In genomic region chr3:30696346-30696745, GRCm38 (mm10) we compare ENCODE assay signal across 9 mouse cellular contexts. TPM values are rescaled to one million over a fixed set of nuclear protein-coding genes. Genes with fewer than 3 reads are reported as not detected.
DNase-seq lines count a peak whose midpoint lies in the region; ATAC-seq lines count a peak whose summit lies in the region.
"Had no signal": no experiment of that assay in that cellular context is flagged by ENCODE, and none has a peak within 500 bp of the region (broad histone marks: within the 10 kb centered on the region; RNA-seq: fewer than 3 reads in every experiment).

No protein-coding gene starts in this region.

- no peak overlapping the region for H3K9ac ChIP-seq in liver, embryonic 11.5 days (ENCODE audit: low read depth, low read length)
- no peak overlapping the region for H3K9ac ChIP-seq in embryonic facial prominence, embryonic 14.5 days (ENCODE audit: low read depth, low read length)
- H3K9ac ChIP-seq: midbrain, embryonic 12.5 days had no signal

- no peak for ATAC-seq in liver, embryonic 11.5 days (replicated peaks; ENCODE audit: low FRiP score)
- peak; percentile 62 for ATAC-seq in embryonic facial prominence, embryonic 14.5 days (ENCODE audit: low read depth)

- DNase-seq in liver, result peak; percentile 52
- DNase-seq in liver, embryonic 11.5 days (ENCODE audit: low spot score), result no peak
- peak; percentile 54 to 74 for DNase-seq in adrenal gland, postnatal 36 days
- DNase-seq in embryonic facial prominence, embryonic 14.5 days (ENCODE audit: low spot score), result peak; percentile 77
- peak; percentile 79 for DNase-seq in heart, postnatal 4 days
- peak; percentile 72 to 74 for DNase-seq in layer of hippocampus, postnatal 10 days (ENCODE audit: low spot score in 2 of 2)
- peak; percentile 85 for DNase-seq in mesoderm, embryonic 11.5 days (ENCODE audit: low read depth, low spot score)
- DNase-seq in urinary bladder, adult 2 months (ENCODE audit: low spot score), result peak; percentile 27

- H3K27ac ChIP-seq in liver, embryonic 11.5 days (ENCODE audit: low read depth, low read length), result no peak overlapping the region
- no peak overlapping the region for H3K27ac ChIP-seq in embryonic facial prominence, embryonic 14.5 days (replicated peaks; ENCODE audit: low read depth, low read length)
- H3K27ac ChIP-seq: midbrain, embryonic 12.5 days had no signal

- H3K4me3 ChIP-seq in liver, embryonic 11.5 days (ENCODE audit: low read depth, low read length), result no peak overlapping the region
- no peak overlapping the region for H3K4me3 ChIP-seq in embryonic facial prominence, embryonic 14.5 days (ENCODE audit: low read depth, low read length)
- H3K4me3 ChIP-seq: midbrain, embryonic 12.5 days had no signal

- no peaks in the 10 kb centered on the region for H3K27me3 ChIP-seq in liver, embryonic 11.5 days (replicated peaks; ENCODE audit: control insufficient read depth, insufficient read depth, low read length)
- H3K27me3 ChIP-seq in embryonic facial prominence, embryonic 14.5 days (replicated peaks; ENCODE audit: control insufficient read depth, insufficient read depth, low read length), result no peaks in the 10 kb centered on the region
- H3K27me3 ChIP-seq: midbrain, embryonic 12.5 days had no signal

- no peaks in the 10 kb centered on the region for H3K4me1 ChIP-seq in liver, embryonic 11.5 days (replicated peaks; ENCODE audit: control insufficient read depth, insufficient read depth, low read length)
- H3K4me1 ChIP-seq in embryonic facial prominence, embryonic 14.5 days (ENCODE audit: control insufficient read depth, insufficient read depth, low read length), result no peaks in the 10 kb centered on the region
- H3K4me1 ChIP-seq: midbrain, embryonic 12.5 days had no signal

- H3K4me2 ChIP-seq in liver, embryonic 11.5 days, result no peak overlapping the region
- no peak overlapping the region for H3K4me2 ChIP-seq in embryonic facial prominence, embryonic 14.5 days (ENCODE audit: low read depth, low read length)
- H3K4me2 ChIP-seq: midbrain, embryonic 12.5 days had no signal

- 19% methylated on average over 2 of the region's 2 CpGs for WGBS in liver, embryonic 11.5 days
- WGBS in embryonic facial prominence, embryonic 14.5 days, result 11% methylated on average over 2 of the region's 2 CpGs

- no peaks in the 10 kb centered on the region for H3K36me3 ChIP-seq in liver, embryonic 11.5 days (ENCODE audit: control insufficient read depth, insufficient read depth, low read length)
- no peaks in the 10 kb centered on the region for H3K36me3 ChIP-seq in embryonic facial prominence, embryonic 14.5 days (ENCODE audit: control insufficient read depth, insufficient read depth, low read length)
- H3K36me3 ChIP-seq: midbrain, embryonic 12.5 days had no signal

- no peaks in the 10 kb centered on the region for H3K9me3 ChIP-seq in liver, embryonic 11.5 days (ENCODE audit: control insufficient read depth, low read length)
- no peaks in the 10 kb centered on the region for H3K9me3 ChIP-seq in embryonic facial prominence, embryonic 14.5 days (ENCODE audit: control insufficient read depth, low read length)
- H3K9me3 ChIP-seq: midbrain, embryonic 12.5 days had no signal

RNA-seq across cellular contexts. Expression of gene Lrrc31, which starts 3.3 kb away (rescaled TPM):
- polyA plus RNA-seq in liver, embryonic 11.5 days (2014; fragmentation: Nextera tagmentation; extraction: Ambion mirVana), result not detected in 2 replicates
- not detected for total RNA-seq in adrenal gland, postnatal 36 days (2021)
- polyA plus RNA-seq in embryonic facial prominence, embryonic 14.5 days (2014; fragmentation: Nextera tagmentation; extraction: Ambion mirVana), result 0.54 and 0.85 TPM in 2 replicates
- under 1 TPM in 1 of 2 experiments, not detected in 1; 0.12 TPM for total RNA-seq in heart, postnatal 4 days (2021)
- not detected for total RNA-seq in layer of hippocampus, postnatal 10 days (2021)
- polyA plus RNA-seq in urinary bladder, adult 2 months (2012; rRNA removed), result 0.11 TPM in 1 of 2 replicates, not detected in the other
- polyA plus RNA-seq: midbrain, embryonic 12.5 days had no signal

RNA-seq across cellular contexts. Expression of gene Lrrc34, which starts 48.7 kb away (rescaled TPM):
- 0.65 and 0.93 TPM in 2 replicates for polyA plus RNA-seq in liver, embryonic 11.5 days (2014; fragmentation: Nextera tagmentation; extraction: Ambion mirVana)
- total RNA-seq in adrenal gland, postnatal 36 days (2021), result under 1 TPM in 1 of 2 experiments, not detected in 1; 0.13 TPM
- polyA plus RNA-seq in embryonic facial prominence, embryonic 14.5 days (2014; fragmentation: Nextera tagmentation; extraction: Ambion mirVana), result 1.4 and 5.4 TPM in 2 replicates
- total RNA-seq in heart, postnatal 4 days (2021), result not detected
- total RNA-seq in layer of hippocampus, postnatal 10 days (2021), result under 1 TPM; 0.18 to 0.55 TPM
- polyA plus RNA-seq in urinary bladder, adult 2 months (2012; rRNA removed), result 0.25 and 0.27 TPM in 2 replicates

RNA-seq across cellular contexts. Expression of gene Samd7, which starts 49.7 kb away (rescaled TPM):
- not detected in 2 replicates for polyA plus RNA-seq in liver, embryonic 11.5 days (2014; fragmentation: Nextera tagmentation; extraction: Ambion mirVana)
- not detected for total RNA-seq in adrenal gland, postnatal 36 days (2021)
- polyA plus RNA-seq in embryonic facial prominence, embryonic 14.5 days (2014; fragmentation: Nextera tagmentation; extraction: Ambion mirVana), result not detected in 2 replicates
- total RNA-seq in heart, postnatal 4 days (2021), result not detected
- under 1 TPM in 1 of 2 experiments, not detected in 1; 0.13 TPM for total RNA-seq in layer of hippocampus, postnatal 10 days (2021)
- not detected in 2 replicates for polyA plus RNA-seq in urinary bladder, adult 2 months (2012; rRNA removed)
- polyA plus RNA-seq: midbrain, embryonic 12.5 days had no signal

RNA-seq across cellular contexts. Expression of gene Lrriq4, which starts 52.0 kb away (rescaled TPM):
- not detected in 2 replicates for polyA plus RNA-seq in liver, embryonic 11.5 days (2014; fragmentation: Nextera tagmentation; extraction: Ambion mirVana)
- total RNA-seq in adrenal gland, postnatal 36 days (2021), result not detected
- polyA plus RNA-seq in embryonic facial prominence, embryonic 14.5 days (2014; fragmentation: Nextera tagmentation; extraction: Ambion mirVana), result not detected in 2 replicates
- not detected for total RNA-seq in heart, postnatal 4 days (2021)
- not detected for total RNA-seq in layer of hippocampus, postnatal 10 days (2021)
- 0.06 TPM in 1 of 2 replicates, not detected in the other for polyA plus RNA-seq in urinary bladder, adult 2 months (2012; rRNA removed)
- polyA plus RNA-seq: midbrain, embryonic 12.5 days had no signal
